Mouse (Mus musculus) CH12.LX (cell line): ENCODE data around the gene Rexo1. TPM values are rescaled to one million over a fixed set of nuclear protein-coding genes. Genes with fewer than 3 reads are reported as not detected.

ENCODE experiments used
- DNase-seq: peaks from one replicate; pipeline ENCODE4 v3.0.0-alpha.2; 2013; ENCODE audit errors: extremely low read depth
- H3K27ac ChIP-seq: 2 replicates; pipeline ENCODE4 v1.5.1; 2012; ENCODE audit warnings: low read depth, mild to moderate bottlenecking, control low read depth, moderate library complexity; ENCODE audit not compliant: insufficient read depth
- H3K27me3 ChIP-seq: replicated peaks from 2 replicates; pipeline ENCODE3; 2012; ENCODE audit warnings: inconsistent platforms
- H3K36me3 ChIP-seq, 2 experiments: replicated peaks in 1 of 2; 2 replicates each; pipeline versions ENCODE3 to v1.6.1; 2012; ENCODE audit warnings: inconsistent platforms in 1 of 2, low read length in 1 of 2, mild to moderate bottlenecking in 1 of 2, mixed read lengths in 1 of 2, moderate library complexity in 1 of 2; ENCODE audit not compliant: control insufficient read depth in 1 of 2, insufficient read depth in 1 of 2
- H3K4me1 ChIP-seq, 2 experiments: 2 replicates each; pipeline ENCODE4 v1.6.1; 2012; ENCODE audit warnings: inconsistent platforms in 1 of 2, moderate library complexity in 1 of 2; ENCODE audit not compliant: insufficient read depth in 2 of 2, control insufficient read depth in 1 of 2
- H3K4me2 ChIP-seq: 2 replicates; pipeline ENCODE4 v1.6.1; 2012; ENCODE audit warnings: low read depth, mild to moderate bottlenecking, control low read depth; ENCODE audit not compliant: poor library complexity, insufficient read depth, severe bottlenecking
- H3K4me3 ChIP-seq, 3 experiments: fragments of 150-350 bp in 1 of 3; sonication (generic) in 1 of 3; replicated peaks in 1 of 3; 2 replicates each; pipeline versions ENCODE3 to v1.5.1; 2011 to 2012; ENCODE audit warnings: low read depth in 2 of 3, low read length in 2 of 3, mild to moderate bottlenecking in 2 of 3, moderate library complexity in 2 of 3, control low read depth in 1 of 3, improper control_type of control experiment in 1 of 3, inconsistent platforms in 1 of 3, mixed read lengths in 1 of 3; ENCODE audit not compliant: poor library complexity in 1 of 3
- H3K79me2 ChIP-seq: replicated peaks from 2 replicates; pipeline ENCODE4 v1.6.1; 2012; ENCODE audit warnings: mild to moderate bottlenecking, moderate library complexity; ENCODE audit not compliant: control insufficient read depth, poor library complexity, insufficient read depth, severe bottlenecking; ENCODE audit errors: extremely low read depth
- H3K9ac ChIP-seq: 2 replicates; pipeline ENCODE4 v1.6.1; 2012; ENCODE audit warnings: low read depth, mild to moderate bottlenecking, control low read depth, moderate library complexity; ENCODE audit not compliant: insufficient read depth
- H3K9me3 ChIP-seq: replicated peaks from 2 replicates; pipeline ENCODE3; 2012; ENCODE audit warnings: low read length, inconsistent platforms, mixed read lengths
- BHLHE40 ChIP-seq: IDR thresholded peaks from 2 replicates; pipeline ENCODE4 v1.6.1; 2011; ENCODE audit warnings: mild to moderate bottlenecking, low read depth, low read length, improper control_type of control experiment
- CHD1 ChIP-seq: IDR thresholded peaks from 2 replicates; pipeline ENCODE4 v1.6.1; 2012; ENCODE audit warnings: low read depth, low read length, improper control_type of control experiment, inconsistent platforms
- CHD2 ChIP-seq: IDR thresholded peaks from 2 replicates; pipeline ENCODE4 v1.6.1; 2011; ENCODE audit warnings: low read length, improper control_type of control experiment
- CTCF ChIP-seq, 2 experiments: IDR thresholded peaks in 1 of 2; conservative IDR thresholded peaks in 1 of 2; 2 replicates each; pipeline ENCODE4 v1.5.1; 2011 to 2012; ENCODE audit warnings: low read depth in 2 of 2, low read length in 2 of 2, improper control_type of control experiment in 1 of 2, inconsistent platforms in 1 of 2, mild to moderate bottlenecking in 1 of 2, moderate library complexity in 1 of 2
- E2F4 ChIP-seq: IDR thresholded peaks from 2 replicates; pipeline ENCODE4 v1.6.1; 2011; ENCODE audit warnings: low read depth, low read length, improper control_type of control experiment; ENCODE audit not compliant: insufficient replicate concordance
- ELF1 ChIP-seq: IDR thresholded peaks from 2 replicates; pipeline ENCODE4 v1.6.1; 2014; ENCODE audit warnings: low read depth, mild to moderate bottlenecking, inconsistent platforms, low read length, improper control_type of control experiment
- EP300 ChIP-seq: IDR thresholded peaks from 2 replicates; pipeline ENCODE4 v1.6.1; 2011; ENCODE audit warnings: low read length, improper control_type of control experiment
- ETS1 ChIP-seq: conservative IDR thresholded peaks from 2 replicates; pipeline ENCODE4 v1.6.1; 2012; ENCODE audit warnings: low read depth, mild to moderate bottlenecking, inconsistent platforms, low read length, improper control_type of control experiment, moderate library complexity
- GABPA ChIP-seq: IDR thresholded peaks from 2 replicates; pipeline ENCODE4 v1.6.1; 2012; ENCODE audit warnings: low read depth, low read length, improper control_type of control experiment, inconsistent platforms; ENCODE audit not compliant: insufficient replicate concordance
- HCFC1 ChIP-seq: IDR thresholded peaks from 2 replicates; pipeline ENCODE4 v1.6.1; 2012; ENCODE audit warnings: low read depth, mild to moderate bottlenecking, inconsistent platforms, low read length, improper control_type of control experiment
- IRF4 ChIP-seq: IDR thresholded peaks from 2 replicates; pipeline ENCODE4 v1.6.1; 2014; ENCODE audit warnings: low read depth, mild to moderate bottlenecking, inconsistent platforms, low read length, improper control_type of control experiment
- JUN ChIP-seq: IDR thresholded peaks from 2 replicates; pipeline ENCODE4 v1.6.1; 2011; ENCODE audit warnings: low read depth, mild to moderate bottlenecking, low read length, improper control_type of control experiment, moderate library complexity; ENCODE audit not compliant: insufficient read depth
- JUND ChIP-seq: conservative IDR thresholded peaks from 2 replicates; pipeline ENCODE4 v1.6.1; 2011; ENCODE audit warnings: low read depth, low read length, improper control_type of control experiment
- KAT2A ChIP-seq: IDR thresholded peaks from 2 replicates; pipeline ENCODE4 v1.6.1; 2012; ENCODE audit warnings: low read length, improper control_type of control experiment, inconsistent platforms; ENCODE audit not compliant: insufficient replicate concordance
- MAFK ChIP-seq: IDR thresholded peaks from 2 replicates; pipeline ENCODE4 v1.6.1; 2011; ENCODE audit warnings: low read length, improper control_type of control experiment; ENCODE audit not compliant: insufficient replicate concordance
- MAX ChIP-seq: IDR thresholded peaks from 2 replicates; pipeline ENCODE4 v1.6.1; 2011; ENCODE audit warnings: low read length, improper control_type of control experiment
- MAZ ChIP-seq: IDR thresholded peaks from 2 replicates; pipeline ENCODE4 v1.6.1; 2012; ENCODE audit warnings: low read depth, mild to moderate bottlenecking, inconsistent platforms, low read length, improper control_type of control experiment, moderate library complexity
- MEF2A ChIP-seq: IDR thresholded peaks from 2 replicates; pipeline ENCODE4 v1.6.1; 2014; ENCODE audit warnings: low read depth, mild to moderate bottlenecking, inconsistent platforms, low read length, improper control_type of control experiment, borderline replicate concordance
- MXI1 ChIP-seq: IDR thresholded peaks from 2 replicates; pipeline ENCODE4 v1.6.1; 2011; ENCODE audit warnings: mild to moderate bottlenecking, low read depth, low read length, improper control_type of control experiment
- MYC ChIP-seq: IDR thresholded peaks from 2 replicates; pipeline ENCODE4 v1.6.1; 2011; ENCODE audit warnings: low read depth, mild to moderate bottlenecking, improper control_type of control experiment, low read length
- NELFE ChIP-seq: IDR thresholded peaks from 2 replicates; pipeline ENCODE4 v1.6.1; 2011; ENCODE audit warnings: low read depth, low read length, improper control_type of control experiment
- NRF1 ChIP-seq: IDR thresholded peaks from 2 replicates; pipeline ENCODE4 v1.6.1; 2014; ENCODE audit warnings: low read depth, mild to moderate bottlenecking, inconsistent platforms, low read length, improper control_type of control experiment, moderate library complexity
- PAX5 ChIP-seq: IDR thresholded peaks from 2 replicates; pipeline ENCODE4 v1.6.1; 2012; ENCODE audit warnings: low read length, inconsistent platforms, mixed read lengths
- POLR2A ChIP-seq: IDR thresholded peaks from 2 replicates; pipeline ENCODE4 v1.6.1; 2011; ENCODE audit warnings: low read depth, mild to moderate bottlenecking, improper control_type of control experiment, low read length
- POLR2AphosphoS2 ChIP-seq: IDR thresholded peaks from 2 replicates; pipeline ENCODE4 v1.6.1; 2011; ENCODE audit warnings: low read depth, low read length, improper control_type of control experiment
- RCOR1 ChIP-seq: conservative IDR thresholded peaks from 2 replicates; pipeline ENCODE4 v1.6.1; 2012; ENCODE audit warnings: low read depth, mild to moderate bottlenecking, inconsistent platforms, low read length, improper control_type of control experiment
- SIN3A ChIP-seq: IDR thresholded peaks from 2 replicates; pipeline ENCODE4 v1.6.1; 2012; ENCODE audit warnings: low read length, improper control_type of control experiment, inconsistent platforms
- SMC3 ChIP-seq: IDR thresholded peaks from 2 replicates; pipeline ENCODE4 v1.6.1; 2011; ENCODE audit warnings: low read depth, low read length, improper control_type of control experiment
- TBP ChIP-seq: conservative IDR thresholded peaks from 2 replicates; pipeline ENCODE4 v1.6.1; 2011; ENCODE audit warnings: low read depth, low read length, improper control_type of control experiment
- TCF12 ChIP-seq: IDR thresholded peaks from 2 replicates; pipeline ENCODE4 v1.6.1; 2014; ENCODE audit warnings: low read depth, mild to moderate bottlenecking, inconsistent platforms, low read length, improper control_type of control experiment
- USF1 ChIP-seq: IDR thresholded peaks from 2 replicates; pipeline ENCODE4 v1.6.1; 2014; ENCODE audit warnings: low read depth, mild to moderate bottlenecking, inconsistent platforms, low read length, improper control_type of control experiment
- USF2 ChIP-seq: conservative IDR thresholded peaks from 2 replicates; pipeline ENCODE4 v1.6.1; 2011; ENCODE audit warnings: low read depth, low read length, improper control_type of control experiment
- ZKSCAN1 ChIP-seq: IDR thresholded peaks from 2 replicates; pipeline ENCODE4 v1.6.1; 2012; ENCODE audit warnings: low read depth, inconsistent platforms, low read length, improper control_type of control experiment, borderline replicate concordance
- ZMIZ1 ChIP-seq: IDR thresholded peaks from 2 replicates; pipeline ENCODE4 v1.6.1; 2012; ENCODE audit warnings: low read depth, mild to moderate bottlenecking, inconsistent platforms, low read length, improper control_type of control experiment
- ZNF384 ChIP-seq: IDR thresholded peaks from 2 replicates; pipeline ENCODE4 v1.6.1; 2012; ENCODE audit warnings: low read depth, low read length, improper control_type of control experiment, inconsistent platforms
- dilution Hi-C: fragments of 300-500 bp; cut with MboI; formaldehyde crosslinking; loops from 2 replicates; pipeline ENCODE4 v1.14.3; 2020; ENCODE audit warnings: low sequenced_read_pairs; ENCODE audit not compliant: extremely low pct_unique_long_range_greater_than_20kb, extremely low pct_ligation_motif_present
- in situ Hi-C: fragments of 300-500 bp; cut with MboI; formaldehyde crosslinking; loops from 3 replicates; pipeline ENCODE4 v1.14.3; 2019; ENCODE audit warnings: low sequenced_read_pairs, low pct_ligation_motif_present, low pct_unique_long_range_greater_than_20kb, mixed read lengths
- polyA plus RNA-seq: library from polyadenylated mRNA; unstranded; fragments of >175 nt; gene quantifications from 2 replicates; pipeline ENCODE4 v1.2.1, GENCODE M21; 2012; ENCODE audit warnings: low read depth; ENCODE audit not compliant: insufficient read length
- total RNA-seq, 2 experiments: library from RNA; depleted of rRNA; stranded (reverse); fragments of 300-350 nt in 1 of 2; fragments of >200 nt in 1 of 2; gene quantifications; 2 replicates each; pipeline ENCODE4 v1.2.3; 2012 to 2014

The Rexo1 gene
- total and polyA plus RNA-seq, 3 experiments, result 7.0 to 41.9 (median 17.7) TPM

DNA sequence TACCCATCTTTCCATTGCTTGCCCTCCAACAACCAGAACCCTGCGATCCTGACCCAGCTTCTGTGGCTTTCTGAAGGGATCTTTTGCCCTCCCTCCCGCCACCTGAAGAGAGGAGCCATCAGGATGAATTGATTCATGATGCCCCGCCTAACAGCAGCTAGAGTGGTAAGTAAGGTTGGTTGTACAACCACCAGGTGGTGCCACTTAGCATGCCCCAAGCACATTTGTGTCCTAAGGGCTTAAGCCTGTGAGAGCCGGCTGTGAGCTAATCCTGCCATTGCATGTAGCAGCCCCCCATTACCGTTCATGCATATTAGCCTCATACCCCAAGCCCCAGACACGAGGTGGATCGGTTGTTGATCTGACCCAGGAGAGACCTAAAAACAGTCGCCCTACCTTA, 17.6 kb upstream of the Rexo1 start (continued):
- TF ChIP-seq KAT2A (no peak), JUND (no peak), MAX (peak; percentile 58; the same call in 1 of the 2 replicates), TCF12 (no peak), BHLHE40 (0 out of 2 replicates have a peak, but pooled peaks have one; percentile 43), MYC (peak; percentile 93), CTCF (conservative IDR thresholded peaks at IDR 0.05 in 1 of 2, IDR thresholded peaks at IDR 0.05 in 1 of 2; ENCODE audit: low read depth in 2 of 2, low read length in 2 of 2) (peak in 1 of 2 experiments; percentile 88), GABPA (no peak), ETS1 (0 out of 2 replicates have a peak, but pooled peaks have one; percentile 22), HCFC1 (no peak; the same call in 1 of the 2 replicates), USF2 (no peak)

DNA sequence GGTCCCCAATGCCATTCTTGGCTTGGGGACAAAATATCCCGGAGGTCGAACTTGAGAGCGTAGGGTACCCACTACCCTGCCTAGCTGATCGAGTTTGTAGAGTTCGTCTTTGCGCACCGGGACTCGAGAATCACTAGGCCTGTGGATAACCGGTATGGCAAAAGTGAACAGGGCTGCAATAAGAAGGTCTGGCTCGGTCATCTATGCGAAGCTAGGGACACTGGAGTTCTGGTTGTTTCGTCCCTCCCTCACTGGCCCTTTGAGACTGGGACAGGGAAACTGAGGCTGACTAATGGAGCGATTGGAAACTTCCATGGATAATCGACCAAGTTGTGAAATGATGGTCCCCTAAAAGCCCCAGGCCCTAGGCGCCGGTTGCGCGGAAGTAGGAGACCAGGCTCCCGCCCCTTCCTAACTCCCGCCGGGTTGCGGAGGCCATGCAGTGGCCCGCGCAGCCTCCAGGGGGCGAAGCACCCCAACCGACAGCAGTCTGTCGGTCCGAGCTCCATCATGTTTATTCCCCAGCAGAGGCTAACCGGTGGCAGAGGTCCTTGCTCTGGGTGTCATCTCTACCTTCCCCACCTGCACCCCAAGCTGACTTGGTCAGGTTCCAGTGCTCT, 16.9 kb upstream of the Rexo1 start:
- peaks cover 2 to 37% of the 10 kb centered on the region in 2 experiments for H3K36me3 ChIP-seq
- peaks cover 34% of the 10 kb centered on the region for H3K79me2 ChIP-seq
- peak overlapping the region; percentile 92 for H3K27ac ChIP-seq
- peak; percentile 87 for DNase-seq
- peak overlapping the region; percentile 64 to 91 (median 69) for H3K4me3 ChIP-seq
- peak overlapping the region; percentile 76 for H3K4me2 ChIP-seq
- H3K4me1 ChIP-seq, result peaks cover 17 to 49% of the 10 kb centered on the region in 2 experiments
- H3K9me3 ChIP-seq, result no peaks in the 10 kb centered on the region
- in situ Hi-C loops (loop anchor here (5.0 kb wide), 1 partner anchor 109 kb away; no protein-coding TSS in a partner anchor), dilution Hi-C loops (no loop called here)
- H3K9ac ChIP-seq, result peak overlapping the region; percentile 68
- H3K27me3 ChIP-seq, result no peaks in the 10 kb centered on the region
- TF ChIP-seq MAFK (no peak), KAT2A (no peak), SIN3A (no peak), EP300 (no peak), ETS1 (no peak), ZNF384 (no peak), ELF1 (peak; percentile 84), JUND (no peak), MAX (no peak; the same call in 1 of the 2 replicates), CHD2 (no peak), ZKSCAN1 (no peak), MAZ (no peak), CTCF (conservative IDR thresholded peaks at IDR 0.05 in 1 of 2, IDR thresholded peaks at IDR 0.05 in 1 of 2; ENCODE audit: low read depth in 2 of 2, low read length in 2 of 2) (peak; percentile 56 to 90), BHLHE40 (no peak), E2F4 (no peak), MYC (no peak), MXI1 (no peak; the same call in 1 of the 2 replicates), GABPA (no peak), IRF4 (peak; percentile 49; the same call in 1 of the 2 replicates), CHD1 (no peak), TBP (no peak), RCOR1 (no peak), POLR2A (peak; percentile 50; the same call in 1 of the 2 replicates), POLR2AphosphoS2 (no peak), NRF1 (peak; percentile 68), PAX5 (no peak), JUN (no peak), USF2 (no peak), NELFE (no peak; the same call in 1 of the 2 replicates), ZMIZ1 (no peak), USF1 (no peak), MEF2A (peak; percentile 67), SMC3 (peak; percentile 64)
